Mouse (Mus musculus): Measurements from ENCODE around the gene Snf8. TPM values are rescaled to one million over a fixed set of nuclear protein-coding genes. Genes with fewer than 3 reads are reported as not detected.
A peak's percentile ranks its signal among the peaks of the same experiment; 100 is the strongest.

The Snf8 gene
- total RNA-seq (2021), result 10 to 100 TPM; 87.1 to 96.3 TPM

GRCm38 (mm10) chr11:96034596-96035052, at the start of gene Snf8:
Gene Snf8, plus strand, starts transcription at chr11:96034885.
- DNase-seq (ENCODE audit: extremely low spot score in 1 of 2, low spot score in 2 of 2), result peak; percentile 93 to 97
- intact Hi-C loops (cut with DNase I), result no loop called here

GRCm38 (mm10) chr11:95987854-95988447, 46.7 kb upstream of the Snf8 start:
- DNase-seq (ENCODE audit: extremely low spot score in 1 of 2, low spot score in 2 of 2), result no peak
- intact Hi-C loops (cut with DNase I), result no loop called here

GRCm38 (mm10) chr11:95988533-95988932, 46.2 kb upstream of the Snf8 start:
- peak in 1 of 2 experiments; percentile 71 for DNase-seq (ENCODE audit: extremely low spot score in 1 of 2, low spot score in 2 of 2)
- intact Hi-C loops (cut with DNase I), result no loop called here

GRCm38 (mm10) chr11:95989864-95990263, 44.8 kb upstream of the Snf8 start:
- intact Hi-C loops (cut with DNase I), result no loop called here
- DNase-seq (ENCODE audit: extremely low spot score in 1 of 2, low spot score in 2 of 2), result no peak

- DNase-seq (ENCODE audit: extremely low spot score in 1 of 2, low spot score in 2 of 2), result no peak
- intact Hi-C loops (cut with DNase I), result no loop called here
Observed at GRCm38 (mm10) chr11:95990431-95990830, 44.3 kb upstream of the Snf8 start.

- intact Hi-C loops (cut with DNase I), result no loop called here
- DNase-seq (ENCODE audit: extremely low spot score in 1 of 2, low spot score in 2 of 2), result peak in 1 of 2 experiments; percentile 68
Observed at GRCm38 (mm10) chr11:95990886-95991708, 43.6 kb upstream of the Snf8 start.

GRCm38 (mm10) chr11:95994151-95994550, 40.5 kb upstream of the Snf8 start:
- intact Hi-C loops (cut with DNase I), result no loop called here
- no peak for DNase-seq (ENCODE audit: extremely low spot score in 1 of 2, low spot score in 2 of 2)

GRCm38 (mm10) chr11:96003100-96003900, 31.4 kb upstream of the Snf8 start:
- intact Hi-C loops (cut with DNase I), result loop anchor here (10.0 kb wide), 1 partner anchor 282 kb away; the partner anchor contains the start of genes Hoxb7 and Hoxb8
- DNase-seq (ENCODE audit: extremely low spot score in 1 of 2, low spot score in 2 of 2), result no peak

- intact Hi-C loops (cut with DNase I), result loop anchor here (10.0 kb wide), 1 partner anchor 281 kb away; the partner anchor contains the start of genes Hoxb7 and Hoxb8
- DNase-seq (ENCODE audit: extremely low spot score in 1 of 2, low spot score in 2 of 2), result no peak
Observed at GRCm38 (mm10) chr11:96003969-96004792, 30.5 kb upstream of the Snf8 start.

- intact Hi-C loops (cut with DNase I), result loop anchor here (10.0 kb wide), 1 partner anchor 280 kb away; the partner anchor contains the start of genes Hoxb7 and Hoxb8
Observed at GRCm38 (mm10) chr11:96004793-96005402, 29.8 kb upstream of the Snf8 start.

GRCm38 (mm10) chr11:96005403-96006271, 29.0 kb upstream of the Snf8 start, which contains the start of gene Igf2bp1:
Gene Igf2bp1, minus strand, starts transcription at chr11:96005940.
- intact Hi-C loops (cut with DNase I), result loop anchor here (10.0 kb wide), 1 partner anchor 279 kb away; the partner anchor contains the start of genes Hoxb7 and Hoxb8
- peak in 1 of 2 experiments; percentile 49 for DNase-seq (ENCODE audit: extremely low spot score in 1 of 2, low spot score in 2 of 2)

More at GRCm38 (mm10) chr11:96004793-96005402, 29.8 kb upstream of the Snf8 start:
- peak in 1 of 2 experiments; percentile 33 for DNase-seq (ENCODE audit: extremely low spot score in 1 of 2, low spot score in 2 of 2)

- no peak for DNase-seq (ENCODE audit: extremely low spot score in 1 of 2, low spot score in 2 of 2)
- intact Hi-C loops (cut with DNase I), result loop anchor here (10.0 kb wide), 1 partner anchor 278 kb away; the partner anchor contains the start of genes Hoxb7 and Hoxb8
Observed at GRCm38 (mm10) chr11:96006367-96006851, 28.3 kb upstream of the Snf8 start.

GRCm38 (mm10) chr11:96006852-96007515, 27.7 kb upstream of the Snf8 start:
- intact Hi-C loops (cut with DNase I), result loop anchor here (10.0 kb wide), 1 partner anchor 278 kb away; the partner anchor contains the start of genes Hoxb7 and Hoxb8
- peak in 1 of 2 experiments; percentile 50 for DNase-seq (ENCODE audit: extremely low spot score in 1 of 2, low spot score in 2 of 2)

GRCm38 (mm10) chr11:96007516-96008235, 27.0 kb upstream of the Snf8 start:
- DNase-seq (ENCODE audit: extremely low spot score in 1 of 2, low spot score in 2 of 2), result no peak
- intact Hi-C loops (cut with DNase I), result loop anchor here (10.0 kb wide), 1 partner anchor 277 kb away; the partner anchor contains the start of genes Hoxb7 and Hoxb8

GRCm38 (mm10) chr11:96008827-96009226, 25.9 kb upstream of the Snf8 start:
- intact Hi-C loops (cut with DNase I), result loop anchor here (10.0 kb wide), 1 partner anchor 276 kb away; the partner anchor contains the start of genes Hoxb7 and Hoxb8
- no peak for DNase-seq (ENCODE audit: extremely low spot score in 1 of 2, low spot score in 2 of 2)
